Mouse (Mus musculus): Measurements from ENCODE around the gene Pdzd7.
A peak's percentile ranks its signal among the peaks of the same experiment; 100 is the strongest.
"Not testable (repeated sequence)": the region's sequence is repeated elsewhere in the genome, so short reads cannot be mapped to it uniquely, and the experiment has no call there.

Gene Pdzd7

GRCm38 (mm10) chr19:45058841-45059240 is 13.3 kb upstream of the Pdzd7 start:
- DNase-seq (ENCODE audit: inconsistent age in 2 of 2, low spot score in 1 of 2) = no peak

- DNase-seq (ENCODE audit: inconsistent age in 2 of 2, low spot score in 1 of 2) = peak; percentile 94 to 98
Measured at GRCm38 (mm10) chr19:45058113-45058839, 12.8 kb upstream of the Pdzd7 start.

GRCm38 (mm10) chr19:45057724-45058112 is 12.2 kb upstream of the Pdzd7 start:
- DNase-seq (ENCODE audit: inconsistent age in 2 of 2, low spot score in 1 of 2) = peak in 1 of 2 experiments; percentile 65

GRCm38 (mm10) chr19:45056908-45057698 is 11.6 kb upstream of the Pdzd7 start:
- DNase-seq (ENCODE audit: inconsistent age in 2 of 2, low spot score in 1 of 2) = peak in 1 of 2 experiments; percentile 63

- peak; percentile 61 to 90 for DNase-seq (ENCODE audit: inconsistent age in 2 of 2, low spot score in 1 of 2)
Measured at GRCm38 (mm10) chr19:45056364-45056763, 10.8 kb upstream of the Pdzd7 start.

GRCm38 (mm10) chr19:45054892-45055690 is 9.6 kb upstream of the Pdzd7 start:
- peak; percentile 56 to 85 for DNase-seq (ENCODE audit: inconsistent age in 2 of 2, low spot score in 1 of 2)

- DNase-seq (ENCODE audit: inconsistent age in 2 of 2, low spot score in 1 of 2) = no peak
Measured at GRCm38 (mm10) chr19:45053451-45053850, 7.9 kb upstream of the Pdzd7 start.

GRCm38 (mm10) chr19:45049523-45049922 is 4.0 kb upstream of the Pdzd7 start:
- peak in 1 of 2 experiments; percentile 48 for DNase-seq (ENCODE audit: inconsistent age in 2 of 2, low spot score in 1 of 2)

- DNase-seq (ENCODE audit: inconsistent age in 2 of 2, low spot score in 1 of 2) = no peak
Measured at GRCm38 (mm10) chr19:45048644-45049365, 3.3 kb upstream of the Pdzd7 start.

GRCm38 (mm10) chr19:45047935-45048643 is 2.6 kb upstream of the Pdzd7 start:
- peak; percentile 66 to 88 for DNase-seq (ENCODE audit: inconsistent age in 2 of 2, low spot score in 1 of 2)

- DNase-seq (ENCODE audit: inconsistent age in 2 of 2, low spot score in 1 of 2) = peak; percentile 96 to 98
Measured at GRCm38 (mm10) chr19:45047417-45047934, 2.0 kb upstream of the Pdzd7 start, which contains the start of gene Sfxn3. Gene Sfxn3 (plus strand): TSS chr19:45047503.

- DNase-seq (ENCODE audit: inconsistent age in 2 of 2, low spot score in 1 of 2) = peak; percentile 90 to 95
Measured at GRCm38 (mm10) chr19:45046523-45047321, 1.2 kb upstream of the Pdzd7 start.

GRCm38 (mm10) chr19:45045236-45045635 is 281 bp downstream of the Pdzd7 start:
- DNase-seq (ENCODE audit: inconsistent age in 2 of 2, low spot score in 1 of 2) = peak in 1 of 2 experiments; percentile 35

GRCm38 (mm10) chr19:45044389-45044927 is 1.1 kb downstream of the Pdzd7 start:
- peak in 1 of 2 experiments; percentile 19 for DNase-seq (ENCODE audit: inconsistent age in 2 of 2, low spot score in 1 of 2)

- peak in 1 of 2 experiments; percentile 23 for DNase-seq (ENCODE audit: inconsistent age in 2 of 2, low spot score in 1 of 2)
Measured at GRCm38 (mm10) chr19:45040214-45040613, 5.3 kb downstream of the Pdzd7 start.

- not testable (repeated sequence) for DNase-seq (ENCODE audit: inconsistent age in 2 of 2, low spot score in 1 of 2)
Measured at GRCm38 (mm10) chr19:45038198-45038597, 7.3 kb downstream of the Pdzd7 start.

- peak; percentile 71 to 86 for DNase-seq (ENCODE audit: inconsistent age in 2 of 2, low spot score in 1 of 2)
Measured at GRCm38 (mm10) chr19:45036867-45037266, 8.7 kb downstream of the Pdzd7 start.

- peak in 1 of 2 experiments; percentile 73 for DNase-seq (ENCODE audit: inconsistent age in 2 of 2, low spot score in 1 of 2)
Measured at GRCm38 (mm10) chr19:45032570-45033332, 12.8 kb downstream of the Pdzd7 start.

Measured in adrenal gland, adult (tissue).